Mouse (Mus musculus) limb, embryonic 15.5 days (tissue): Measurements from ENCODE around the gene 9930022D16Rik. TPM values are rescaled to one million over a fixed set of nuclear protein-coding genes. Genes with fewer than 3 reads are reported as not detected.

ENCODE experiments used
- ATAC-seq: fragments of 200-750 bp; cut with Nextera tagmentation; 2 replicates; pipeline ENCODE4 v1.8.0; 2017; ENCODE audit warnings: low read depth, moderate TSS enrichment; ENCODE audit not compliant: insufficient number of reproducible peaks, low FRiP score, low TSS enrichment
- H3K27ac ChIP-seq: fragments of 300-500 bp; sonication (generic); 2 replicates; pipeline ENCODE4 v1.5.1; 2015; ENCODE audit warnings: moderate library complexity, mild to moderate bottlenecking, inconsistent platforms
- H3K27me3 ChIP-seq: fragments of 300-500 bp; sonication (generic); 2 replicates; pipeline ENCODE4 v1.6.1; 2015; ENCODE audit warnings: inconsistent platforms
- H3K36me3 ChIP-seq: fragments of 300-500 bp; sonication (generic); 2 replicates; pipeline ENCODE4 v1.6.1; 2015; ENCODE audit warnings: inconsistent platforms
- H3K4me1 ChIP-seq: fragments of 300-500 bp; sonication (generic); 2 replicates; pipeline ENCODE4 v1.6.1; 2015; ENCODE audit warnings: inconsistent platforms
- H3K4me2 ChIP-seq: fragments of 300-500 bp; sonication (generic); 2 replicates; pipeline ENCODE4 v1.6.1; 2015; ENCODE audit warnings: mild to moderate bottlenecking, inconsistent platforms
- H3K4me3 ChIP-seq: fragments of 300-500 bp; sonication (generic); 2 replicates; pipeline ENCODE4 v1.5.1; 2015; ENCODE audit warnings: mild to moderate bottlenecking, inconsistent platforms
- H3K9ac ChIP-seq: fragments of 300-500 bp; sonication (generic); 2 replicates; pipeline ENCODE4 v1.6.1; 2015; ENCODE audit warnings: inconsistent platforms
- H3K9me3 ChIP-seq: fragments of 300-500 bp; sonication (generic); 2 replicates; pipeline ENCODE4 v1.6.1; 2016; ENCODE audit warnings: inconsistent platforms
- WGBS: fragments of 180-500 bp; shearing (Covaris S2); methylation state at CpG from one replicate; pipeline ENCODE4 v1.1.7; 2015; 5-methylcytosine and 5-hydroxymethylcytosine counted together
- polyA plus RNA-seq: library from polyadenylated mRNA; unstranded; fragments of >200 nt; fragmentation: Nextera tagmentation; extraction: Ambion mirVana; gene quantifications from 2 replicates; pipeline ENCODE4 v1.2.1, GENCODE M21; 2015

The 9930022D16Rik gene
- polyA plus RNA-seq, 1 experiment from 2014 or later = not detected

- peaks cover 17% of the 10 kb centered on the region; the same call in 1 of the 2 replicates for H3K4me1 ChIP-seq
- no peaks in the 10 kb centered on the region for H3K9me3 ChIP-seq
- no peak for ATAC-seq
- peaks cover 41% of the 10 kb centered on the region for H3K36me3 ChIP-seq
- no peaks in the 10 kb centered on the region for H3K27me3 ChIP-seq
- H3K4me3 ChIP-seq = peak overlapping the region; percentile 57; the same call in 1 of the 2 replicates
- H3K4me2 ChIP-seq = peak overlapping the region; percentile 82
- 14% methylated on average over 5 of the region's 5 CpGs for WGBS
- H3K27ac ChIP-seq = 0 out of 2 replicates have a peak overlapping the region, but pooled peaks have one; percentile 19
- H3K9ac ChIP-seq = no peak overlapping the region
These were observed 25.5 kb downstream of the 9930022D16Rik start for GRCm38 (mm10) chr11:109439209-109439608.

GRCm38 (mm10) chr11:109439829-109440340, 26.2 kb downstream of the 9930022D16Rik start:
- peak; percentile 60; the same call in 1 of the 2 replicates for ATAC-seq
- H3K27me3 ChIP-seq = no peaks in the 10 kb centered on the region
- peaks cover 34% of the 10 kb centered on the region for H3K36me3 ChIP-seq
- peak overlapping the region; percentile 59 for H3K27ac ChIP-seq
- peaks cover 17% of the 10 kb centered on the region; the same call in 1 of the 2 replicates for H3K4me1 ChIP-seq
- H3K4me3 ChIP-seq = peak overlapping the region; percentile 57
- peak overlapping the region; percentile 61 for H3K9ac ChIP-seq
- 1% methylated on average over 32 of the region's 32 CpGs for WGBS
- H3K4me2 ChIP-seq = peak overlapping the region; percentile 82
- H3K9me3 ChIP-seq = no peaks in the 10 kb centered on the region

DNA sequence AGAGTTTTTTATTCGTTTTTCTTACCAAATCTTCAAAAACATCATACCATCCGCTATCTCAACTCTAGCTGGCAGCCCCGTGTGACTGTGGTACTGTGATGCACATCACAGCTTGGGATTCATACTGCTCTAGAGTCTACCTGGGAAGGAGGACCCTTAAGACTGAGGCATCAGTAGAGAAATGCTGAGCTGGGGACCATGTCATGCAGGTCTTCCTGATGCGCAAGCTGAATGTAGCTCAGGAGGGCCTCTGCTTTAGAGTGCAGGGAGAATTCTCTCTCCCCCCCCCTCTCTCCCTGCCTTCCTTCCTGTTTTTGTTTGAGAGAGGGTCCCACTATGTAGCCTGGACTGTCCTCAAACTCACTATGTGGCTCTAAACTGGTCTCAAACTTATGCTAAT, 26.9 kb downstream of the 9930022D16Rik start:
- peak overlapping the region; percentile 57 for H3K4me3 ChIP-seq
- H3K4me2 ChIP-seq = peak overlapping the region; percentile 82
- no peaks in the 10 kb centered on the region for H3K27me3 ChIP-seq
- H3K27ac ChIP-seq = no peak overlapping the region
- H3K36me3 ChIP-seq = peaks cover 27% of the 10 kb centered on the region
- ATAC-seq = no peak
- peaks cover 17% of the 10 kb centered on the region; the same call in 1 of the 2 replicates for H3K4me1 ChIP-seq
- 70% methylated on average over 4 of the region's 4 CpGs for WGBS
- no peaks in the 10 kb centered on the region for H3K9me3 ChIP-seq
- 0 out of 2 replicates have a peak overlapping the region, but pooled peaks have one; percentile 61 for H3K9ac ChIP-seq

- Histone ChIP-seq H3K27me3 (no peaks in the 10 kb centered on the region), H3K4me1 (peaks cover 17% of the 10 kb centered on the region; the same call in 1 of the 2 replicates), H3K27ac (no peak overlapping the region), H3K4me2 (no peak overlapping the region), H3K9me3 (no peaks in the 10 kb centered on the region), H3K9ac (no peak overlapping the region), H3K4me3 (no peak overlapping the region), H3K36me3 (peaks cover 22% of the 10 kb centered on the region)
- 70% methylated on average over 3 of the region's 3 CpGs for WGBS
- no peak for ATAC-seq
These were observed 27.4 kb downstream of the 9930022D16Rik start for GRCm38 (mm10) chr11:109441119-109441518.

GRCm38 (mm10) chr11:109442166-109442730, 28.5 kb downstream of the 9930022D16Rik start:
- Histone ChIP-seq H3K4me3 (no peak overlapping the region), H3K9ac (no peak overlapping the region), H3K27ac (no peak overlapping the region), H3K36me3 (peaks cover 11% of the 10 kb centered on the region; the same call in 1 of the 2 replicates), H3K27me3 (no peaks in the 10 kb centered on the region), H3K4me1 (peaks cover 17% of the 10 kb centered on the region; the same call in 1 of the 2 replicates), H3K4me2 (no peak overlapping the region), H3K9me3 (no peaks in the 10 kb centered on the region)
- 33% methylated on average over 5 of the region's 5 CpGs for WGBS
- no peak for ATAC-seq

- no peak overlapping the region for H3K27ac ChIP-seq
- H3K36me3 ChIP-seq = no peaks in the 10 kb centered on the region
- no peak overlapping the region for H3K4me2 ChIP-seq
- peaks cover 17% of the 10 kb centered on the region; the same call in 1 of the 2 replicates for H3K4me1 ChIP-seq
- ATAC-seq = no peak
- no peaks in the 10 kb centered on the region for H3K27me3 ChIP-seq
- WGBS = 90% methylated on average over 8 of the region's 8 CpGs
- no peaks in the 10 kb centered on the region for H3K9me3 ChIP-seq
- no peak overlapping the region for H3K4me3 ChIP-seq
- H3K9ac ChIP-seq = no peak overlapping the region
These were observed 29.9 kb downstream of the 9930022D16Rik start for GRCm38 (mm10) chr11:109443468-109444263.

DNA sequence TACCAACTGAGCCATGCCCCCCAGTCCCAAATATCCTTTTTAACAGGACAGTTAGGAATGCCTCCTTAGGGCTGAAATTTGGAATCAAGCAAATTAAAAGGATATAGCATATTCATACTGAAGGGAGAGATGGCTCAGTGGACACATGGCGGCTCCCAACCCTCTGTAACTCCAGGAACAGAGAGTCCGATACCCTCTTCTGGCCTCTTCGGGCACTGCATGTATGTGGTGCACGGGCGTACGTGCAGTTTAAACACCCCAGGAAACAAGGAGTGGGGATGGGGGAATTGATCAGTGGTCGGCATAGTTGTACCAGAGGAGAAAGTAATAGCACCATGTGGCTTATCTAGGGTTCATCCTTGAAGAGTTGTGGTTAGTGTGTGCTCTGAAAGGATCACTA, 30.9 kb downstream of the 9930022D16Rik start:
- Histone ChIP-seq H3K4me3 (no peak overlapping the region), H3K4me1 (peaks cover 13% of the 10 kb centered on the region; the same call in 1 of the 2 replicates), H3K27ac (no peak overlapping the region), H3K36me3 (no peaks in the 10 kb centered on the region), H3K27me3 (no peaks in the 10 kb centered on the region), H3K9ac (no peak overlapping the region), H3K9me3 (no peaks in the 10 kb centered on the region), H3K4me2 (no peak overlapping the region)
- ATAC-seq = no peak; the same call in 1 of the 2 replicates
- WGBS = 63% methylated on average over 7 of the region's 7 CpGs

- no peaks in the 10 kb centered on the region for H3K9me3 ChIP-seq
- no peaks in the 10 kb centered on the region for H3K27me3 ChIP-seq
- no peak overlapping the region for H3K9ac ChIP-seq
- H3K4me2 ChIP-seq = no peak overlapping the region
- no peaks in the 10 kb centered on the region for H3K36me3 ChIP-seq
- no peak overlapping the region for H3K27ac ChIP-seq
- H3K4me3 ChIP-seq = no peak overlapping the region
- no peak for ATAC-seq
- peaks cover 4% of the 10 kb centered on the region; the same call in 1 of the 2 replicates for H3K4me1 ChIP-seq
- WGBS = 41% methylated on average over 13 of the region's 13 CpGs
These were observed 31.8 kb downstream of the 9930022D16Rik start for GRCm38 (mm10) chr11:109445438-109446035.

DNA sequence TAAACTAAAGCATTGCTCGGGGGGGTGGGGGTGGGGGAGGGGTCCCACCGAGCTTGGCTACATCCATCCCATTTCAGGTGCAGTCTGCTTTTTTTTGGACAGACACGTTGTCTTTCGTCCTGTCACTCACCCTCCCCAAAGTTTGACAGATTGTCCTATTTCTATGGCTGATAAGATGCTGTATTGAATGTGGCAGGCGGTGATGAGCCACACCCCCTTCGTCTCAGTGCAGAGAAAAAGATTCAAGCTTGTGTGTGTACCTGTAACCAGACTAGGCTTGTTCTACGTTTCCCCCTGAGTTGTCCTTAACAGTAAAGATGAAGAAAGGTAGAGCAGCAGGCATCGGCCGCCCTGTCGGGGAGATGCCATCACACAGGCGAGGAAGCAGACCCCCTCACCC, 37.5 kb downstream of the 9930022D16Rik start:
- 0 out of 2 replicates have a peak, but pooled peaks cover 2% of the 10 kb centered on the region for H3K36me3 ChIP-seq
- no peak for ATAC-seq
- WGBS = 74% methylated on average over 11 of the region's 11 CpGs

GRCm38 (mm10) chr11:109456261-109456660, 42.5 kb downstream of the 9930022D16Rik start:
- 81% methylated on average over 5 of the region's 5 CpGs for WGBS
- Histone ChIP-seq H3K36me3 (0 out of 2 replicates have a peak, but pooled peaks cover 2% of the 10 kb centered on the region), H3K4me1 (no peaks in the 10 kb centered on the region), H3K4me3 (no peak overlapping the region), H3K9ac (no peak overlapping the region), H3K27ac (no peak overlapping the region), H3K4me2 (no peak overlapping the region), H3K9me3 (no peaks in the 10 kb centered on the region), H3K27me3 (no peaks in the 10 kb centered on the region)
- no peak for ATAC-seq

More for the DNA sequence above, 37.5 kb downstream of the 9930022D16Rik start:
- Histone ChIP-seq H3K27ac (no peak overlapping the region), H3K4me1 (no peaks in the 10 kb centered on the region), H3K9me3 (no peaks in the 10 kb centered on the region), H3K9ac (no peak overlapping the region), H3K27me3 (no peaks in the 10 kb centered on the region), H3K4me2 (no peak overlapping the region), H3K4me3 (no peak overlapping the region)

DNA sequence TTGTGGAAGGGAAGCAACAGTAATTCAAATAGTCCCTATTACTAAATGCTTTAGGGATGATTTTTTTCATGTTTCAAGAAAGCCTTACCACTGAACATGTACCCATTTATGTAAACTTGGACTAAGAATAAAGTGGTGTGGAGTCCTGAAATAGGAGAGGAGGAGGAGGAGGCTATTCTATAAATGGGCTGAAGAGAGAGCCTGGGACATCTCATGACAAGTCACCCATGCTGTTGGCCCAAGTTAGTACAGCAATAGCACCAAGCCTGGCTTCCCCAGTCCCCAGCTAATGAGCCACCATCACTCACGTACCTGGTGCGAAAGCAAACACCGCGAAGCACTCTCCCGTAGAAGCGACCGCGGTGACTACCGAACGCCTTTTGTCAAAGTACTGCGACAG, 44.4 kb downstream of the 9930022D16Rik start:
- Histone ChIP-seq H3K9ac (no peak overlapping the region), H3K36me3 (0 out of 2 replicates have a peak, but pooled peaks cover 2% of the 10 kb centered on the region), H3K4me2 (no peak overlapping the region), H3K4me1 (no peaks in the 10 kb centered on the region), H3K4me3 (no peak overlapping the region), H3K27me3 (no peaks in the 10 kb centered on the region), H3K9me3 (no peaks in the 10 kb centered on the region), H3K27ac (no peak overlapping the region)
- ATAC-seq = no peak
- WGBS = 93% methylated on average over 11 of the region's 11 CpGs
